Mouse (Mus musculus) gastrocnemius, postnatal 4 days (tissue): ENCODE measurements around the gene Ghrh. TPM values are rescaled to one million over a fixed set of nuclear protein-coding genes. Genes with fewer than 3 reads are reported as not detected.

ENCODE experiments used
- DNase-seq, 2 experiments: peaks; one replicate each; pipeline ENCODE4 v3.0.0; 2021 to 2022; ENCODE audit warnings: low spot score in 2 of 2, mixed read lengths in 2 of 2
- total RNA-seq, 2 experiments: library from RNA; stranded (reverse); gene quantifications; 2 replicates each; pipeline ENCODE4 v1.2.3; 2021

The Ghrh gene
- total RNA-seq, 2 experiments from 2014 or later: not detected

GRCm38 (mm10) chr2:157349121-157349778 is 1.9 kb upstream of the Ghrh start:
- DNase-seq: no peak

GRCm38 (mm10) chr2:157343337-157343736 is 4.0 kb downstream of the Ghrh start:
- no peak for DNase-seq

- DNase-seq: no peak
Measured at GRCm38 (mm10) chr2:157342328-157342926, 4.9 kb downstream of the Ghrh start.

GRCm38 (mm10) chr2:157341554-157342270 is 5.6 kb downstream of the Ghrh start:
- DNase-seq: peak; percentile 58 to 64

- DNase-seq: no peak
Measured at GRCm38 (mm10) chr2:157340221-157340741, 7.0 kb downstream of the Ghrh start.

GRCm38 (mm10) chr2:157339532-157339931 is 7.8 kb downstream of the Ghrh start:
- no peak for DNase-seq

GRCm38 (mm10) chr2:157338663-157339062 is 8.6 kb downstream of the Ghrh start:
- peak; percentile 60 to 73 for DNase-seq

- DNase-seq: no peak
Measured at GRCm38 (mm10) chr2:157332059-157332458, 15.2 kb downstream of the Ghrh start.

- no peak for DNase-seq
Measured at GRCm38 (mm10) chr2:157328570-157328969, 18.7 kb downstream of the Ghrh start.

GRCm38 (mm10) chr2:157328106-157328505 is 19.2 kb downstream of the Ghrh start:
- no peak for DNase-seq

GRCm38 (mm10) chr2:157325238-157325637 is 22.1 kb downstream of the Ghrh start:
- DNase-seq: no peak

GRCm38 (mm10) chr2:157322029-157322766 is 25.1 kb downstream of the Ghrh start:
- no peak for DNase-seq

GRCm38 (mm10) chr2:157320886-157321285 is 26.4 kb downstream of the Ghrh start:
- no peak for DNase-seq

- DNase-seq: no peak
Measured at GRCm38 (mm10) chr2:157320135-157320534, 27.2 kb downstream of the Ghrh start.

- no peak for DNase-seq
Measured at GRCm38 (mm10) chr2:157317220-157317619, 30.1 kb downstream of the Ghrh start.

GRCm38 (mm10) chr2:157316358-157316933 is 30.9 kb downstream of the Ghrh start:
- DNase-seq: no peak

- no peak for DNase-seq
Measured at GRCm38 (mm10) chr2:157315486-157315885, 31.8 kb downstream of the Ghrh start.

GRCm38 (mm10) chr2:157314310-157314709 is 33.0 kb downstream of the Ghrh start:
- DNase-seq: no peak

GRCm38 (mm10) chr2:157313718-157314117 is 33.6 kb downstream of the Ghrh start:
- no peak for DNase-seq

GRCm38 (mm10) chr2:157310963-157311637 is 36.2 kb downstream of the Ghrh start:
- DNase-seq: no peak
